Mouse (Mus musculus) cerebellum, adult 2 months (tissue): Measurements from ENCODE around the gene Rnaseh2c. TPM values are rescaled to one million over a fixed set of nuclear protein-coding genes. Genes with fewer than 3 reads are reported as not detected.

Experiments
- DNase-seq, 2 experiments: peaks; one replicate each; pipeline ENCODE4 v3.0.0; 2021
- H3K27ac ChIP-seq: fragments of 200-500 bp; 2 replicates; pipeline ENCODE4 v1.5.1; 2012; ENCODE audit warnings: low read length, control low read depth, inconsistent platforms; ENCODE audit not compliant: insufficient read depth
- H3K27me3 ChIP-seq: fragments of 200-500 bp; 2 replicates; pipeline ENCODE4 v1.6.1; 2012; ENCODE audit warnings: inconsistent platforms, mild to moderate bottlenecking, low read length, moderate library complexity; ENCODE audit not compliant: control insufficient read depth, insufficient read depth
- H3K4me1 ChIP-seq: fragments of 200-500 bp; 2 replicates; pipeline ENCODE4 v1.6.1; 2011; ENCODE audit warnings: low read length; ENCODE audit not compliant: control insufficient read depth, insufficient read depth
- H3K4me3 ChIP-seq: fragments of 200-500 bp; replicated peaks from 2 replicates; pipeline ENCODE3; 2011; ENCODE audit warnings: mild to moderate bottlenecking, low read depth, low read length, control low read depth; ENCODE audit not compliant: insufficient read depth
- CTCF ChIP-seq: fragments of 200-500 bp; IDR thresholded peaks from 2 replicates; pipeline ENCODE4 v1.5.1; 2011; ENCODE audit warnings: low read depth, mild to moderate bottlenecking, control low read depth, low read length, moderate library complexity, borderline replicate concordance; ENCODE audit not compliant: insufficient read depth
- POLR2A ChIP-seq: fragments of 200-500 bp; IDR thresholded peaks from 2 replicates; pipeline ENCODE4 v1.6.1; 2011; ENCODE audit warnings: low read length, control low read depth, borderline replicate concordance; ENCODE audit not compliant: insufficient read depth
- WGBS: fragments of 180-500 bp; shearing (Covaris S2); methylation state at CpG from one replicate; pipeline ENCODE4 v1.1.7; 2018; 5-methylcytosine and 5-hydroxymethylcytosine counted together
- polyA plus RNA-seq: library from polyadenylated mRNA; depleted of rRNA; stranded (reverse); fragments of >200 nt; gene quantifications from 2 replicates; pipeline ENCODE4 v1.2.3, GENCODE M21; 2012; rRNA removed

Rnaseh2c gene
- polyA plus RNA-seq, 1 experiment: 83.5 TPM

DNA sequence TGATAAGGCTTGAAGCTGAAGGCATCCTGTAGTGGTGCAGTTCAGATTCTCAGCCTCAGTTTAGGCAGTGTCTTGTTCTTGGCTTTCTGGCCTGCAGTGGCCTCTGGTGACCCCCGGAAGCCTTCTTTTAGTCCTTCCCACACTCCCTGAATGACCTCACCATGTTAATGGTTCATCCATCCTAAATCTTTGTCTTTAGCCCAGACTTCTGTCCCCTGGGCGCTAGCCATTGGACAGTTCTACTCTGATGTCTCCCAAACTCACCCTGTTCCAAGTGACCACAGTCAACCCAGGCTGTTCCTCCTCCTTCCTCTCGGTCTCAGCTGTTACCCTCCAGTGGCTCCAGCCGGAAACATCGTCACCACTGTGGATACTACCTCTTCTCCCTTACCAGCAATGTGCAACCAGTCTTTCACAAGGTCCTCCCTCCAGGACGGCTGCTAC is 47.6 kb downstream of the Rnaseh2c start:
- no peak overlapping the region for H3K27ac ChIP-seq
- TF ChIP-seq CTCF (no peak), POLR2A (no peak)
- no peak overlapping the region for H3K4me3 ChIP-seq
- DNase-seq: no peak
- H3K27me3 ChIP-seq: no peaks in the 10 kb centered on the region
- H3K4me1 ChIP-seq: peaks cover 6% of the 10 kb centered on the region
- WGBS: 71% methylated on average over 6 of the region's 6 CpGs

- no peak overlapping the region for H3K27ac ChIP-seq
- peaks cover 6% of the 10 kb centered on the region for H3K4me1 ChIP-seq
- WGBS: 66% methylated on average over 13 of the region's 13 CpGs
These were observed 50.0 kb downstream of the Rnaseh2c start for GRCm38 (mm10) chr19:5651502-5652274.

DNA sequence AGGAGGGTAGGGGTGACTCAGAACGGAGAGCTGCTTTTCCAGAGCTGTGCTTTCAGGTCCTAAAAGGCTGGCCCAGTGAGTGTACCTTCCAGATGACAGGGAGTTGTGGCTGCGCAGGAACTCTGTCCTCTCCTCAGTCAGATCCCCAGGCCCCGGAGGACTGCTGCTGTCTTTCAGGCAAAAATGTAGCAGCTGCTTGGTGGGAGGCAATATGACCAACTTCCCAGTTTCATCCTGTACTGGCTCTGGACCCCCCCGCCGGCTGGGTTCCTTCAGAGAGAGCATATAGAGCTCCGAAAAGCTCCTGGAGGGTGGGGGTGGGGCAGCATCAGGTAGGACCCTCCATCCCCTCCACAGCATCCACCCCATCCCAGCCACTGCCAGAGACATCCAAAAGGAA is 50.9 kb downstream of the Rnaseh2c start:
- Histone ChIP-seq H3K4me3 (no peak overlapping the region), H3K27me3 (0 out of 2 replicates have a peak, but pooled peaks cover 2% of the 10 kb centered on the region), H3K4me1 (peaks cover 6% of the 10 kb centered on the region), H3K27ac (no peak overlapping the region)
- no peak for DNase-seq
- 88% methylated on average over 6 of the region's 6 CpGs for WGBS
- TF ChIP-seq CTCF (no peak), POLR2A (no peak)

More at GRCm38 (mm10) chr19:5651502-5652274, 50.0 kb downstream of the Rnaseh2c start:
- no peak for DNase-seq
- no peak overlapping the region for H3K4me3 ChIP-seq
- TF ChIP-seq CTCF: no peak
- no peak for TF ChIP-seq POLR2A
- 0 out of 2 replicates have a peak, but pooled peaks cover 2% of the 10 kb centered on the region for H3K27me3 ChIP-seq

DNA sequence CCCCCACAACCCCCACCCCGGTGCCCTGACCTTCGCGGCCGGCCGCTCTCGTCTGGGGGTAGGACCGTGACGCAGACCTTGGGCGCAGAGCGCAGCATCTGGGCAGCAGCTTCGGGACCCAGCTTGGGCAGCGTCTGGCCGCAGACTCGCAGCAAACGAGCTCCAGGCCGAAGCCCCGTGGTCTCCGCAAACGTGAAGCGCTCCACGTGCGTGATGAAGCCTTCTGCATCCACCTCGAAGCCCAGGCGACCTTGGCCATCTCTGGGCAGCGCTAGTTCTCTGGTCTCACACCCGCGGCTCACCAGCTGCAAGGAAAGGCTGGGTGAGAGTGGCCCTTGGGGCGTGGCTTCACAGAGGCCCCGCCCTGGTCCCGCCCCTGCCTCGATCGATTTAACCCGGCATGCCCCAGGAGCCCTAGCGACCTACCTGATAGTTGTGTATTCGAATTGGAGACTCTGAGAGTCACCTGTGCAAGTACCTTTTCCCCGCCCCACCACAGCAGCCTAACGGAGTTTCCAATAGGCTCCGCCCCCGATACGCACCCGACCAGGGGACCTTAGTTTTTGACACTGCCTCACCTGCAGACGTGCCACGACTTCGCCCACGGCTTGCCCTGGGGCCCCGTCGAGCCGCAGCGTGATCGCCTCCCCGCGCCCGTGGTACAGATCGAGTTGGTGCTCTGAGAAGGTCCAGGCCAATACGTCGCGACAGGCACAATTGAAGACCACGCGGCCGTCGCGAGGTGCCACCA is 52.5 kb downstream of the Rnaseh2c start:
- peaks cover 3% of the 10 kb centered on the region; the same call in 1 of the 2 replicates for H3K4me1 ChIP-seq
- no peak overlapping the region for H3K27ac ChIP-seq
- H3K4me3 ChIP-seq: peak overlapping the region; percentile 56
- TF ChIP-seq CTCF (no peak), POLR2A (no peak)
- no peak for DNase-seq
- 0 out of 2 replicates have a peak, but pooled peaks cover 2% of the 10 kb centered on the region for H3K27me3 ChIP-seq
- WGBS: 7% methylated on average over 61 of the region's 62 CpGs

DNA sequence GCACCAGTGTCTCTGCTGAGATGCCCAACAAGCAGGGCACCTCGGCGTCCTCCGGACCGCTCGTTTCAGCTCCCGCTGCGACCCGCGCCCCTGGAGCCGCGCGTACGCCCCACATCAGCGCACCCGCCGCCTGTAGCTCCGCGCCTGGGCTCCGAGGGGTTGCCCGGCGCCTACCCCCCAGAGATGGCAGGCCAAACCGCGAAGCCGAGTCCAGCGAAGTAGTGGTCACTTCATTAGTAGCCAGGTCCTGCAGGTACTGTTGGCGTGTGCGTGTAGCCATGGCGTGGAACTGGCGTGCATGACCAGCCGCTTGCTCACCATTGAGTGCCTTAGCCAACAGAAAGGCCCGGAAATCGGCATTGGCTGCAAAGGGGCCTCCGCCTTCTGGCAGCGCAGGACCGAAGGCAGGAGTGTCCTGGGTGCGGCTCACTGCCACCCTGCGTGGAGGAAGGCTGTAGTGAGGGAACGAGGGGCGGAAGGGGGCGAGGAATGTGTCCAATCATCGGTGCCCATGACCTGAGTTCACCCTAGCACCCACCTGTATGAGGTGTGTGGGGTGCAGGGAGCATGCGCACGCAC is 53.1 kb downstream of the Rnaseh2c start:
- WGBS: 8% methylated on average over 43 of the region's 43 CpGs

More for the DNA sequence above, 53.1 kb downstream of the Rnaseh2c start:
- H3K27ac ChIP-seq: no peak overlapping the region
- H3K4me1 ChIP-seq: peaks cover 3% of the 10 kb centered on the region; the same call in 1 of the 2 replicates
- peak overlapping the region; percentile 56 for H3K4me3 ChIP-seq
- DNase-seq: no peak
- TF ChIP-seq POLR2A: no peak
- no peak for TF ChIP-seq CTCF
- H3K27me3 ChIP-seq: 0 out of 2 replicates have a peak, but pooled peaks cover 2% of the 10 kb centered on the region

Other genes starting within 250 kb of the Rnaseh2c start
- gene Eif1ad, start 235.1 kb upstream of the Rnaseh2c start, polyA plus RNA-seq: 28.0 and 30.6 TPM in 2 replicates
- gene Banf1, start 234.7 kb upstream of the Rnaseh2c start, polyA plus RNA-seq: 88.7 and 96.0 TPM in 2 replicates
- gene Sart1, start 213.2 kb upstream of the Rnaseh2c start, polyA plus RNA-seq: 77.5 and 86.5 TPM in 2 replicates
- gene Tsga10ip, start 199.3 kb upstream of the Rnaseh2c start, polyA plus RNA-seq: 0.21 TPM in 1 of 2 replicates, not detected in the other
- gene Drap1, start 176.9 kb upstream of the Rnaseh2c start, polyA plus RNA-seq: 281 and 309 TPM in 2 replicates
- 130 and 134 TPM in 2 replicates for gene AI837181, start 176.7 kb upstream of the Rnaseh2c start, polyA plus RNA-seq
- not detected in 2 replicates for gene Fosl1, start 154.3 kb upstream of the Rnaseh2c start, polyA plus RNA-seq
- gene Ccdc85b, start 144.0 kb upstream of the Rnaseh2c start, polyA plus RNA-seq: 31.0 and 32.5 TPM in 2 replicates
- 140 and 146 TPM in 2 replicates for gene Fibp, start 141.3 kb upstream of the Rnaseh2c start, polyA plus RNA-seq
- 1.2 and 1.5 TPM in 2 replicates for gene Ctsw, start 133.4 kb upstream of the Rnaseh2c start, polyA plus RNA-seq
- gene Efemp2, start 127.9 kb upstream of the Rnaseh2c start, polyA plus RNA-seq: 43.3 and 43.4 TPM in 2 replicates
- gene Mus81, start 113.5 kb upstream of the Rnaseh2c start, polyA plus RNA-seq: 94.2 and 115 TPM in 2 replicates
- gene Cfl1, start 111.4 kb upstream of the Rnaseh2c start, polyA plus RNA-seq: 1,135 and 1,193 TPM in 2 replicates
- 6.7 and 6.8 TPM in 2 replicates for gene 1700020D05Rik, start 98.1 kb upstream of the Rnaseh2c start, polyA plus RNA-seq
- 176 and 185 TPM in 2 replicates for gene Snx32, start 91.3 kb upstream of the Rnaseh2c start, polyA plus RNA-seq
- 0.05 TPM in 1 of 2 replicates, not detected in the other for gene Ovol1, start 41.2 kb upstream of the Rnaseh2c start, polyA plus RNA-seq
- gene Ap5b1, start 33.8 kb upstream of the Rnaseh2c start, polyA plus RNA-seq: 5.1 and 5.6 TPM in 2 replicates
- gene Kat5, start 8.4 kb downstream of the Rnaseh2c start, polyA plus RNA-seq: 139 and 143 TPM in 2 replicates
- 39.0 and 40.3 TPM in 2 replicates for gene Rela, start 35.6 kb downstream of the Rnaseh2c start, polyA plus RNA-seq
- 12.4 and 14.8 TPM in 2 replicates for gene Sipa1, start 61.8 kb downstream of the Rnaseh2c start, polyA plus RNA-seq
- gene Map3k11, start 86.9 kb downstream of the Rnaseh2c start, polyA plus RNA-seq: 28.6 and 29.7 TPM in 2 replicates
- 65.0 and 65.1 TPM in 2 replicates for gene Pcnx3, start 87.0 kb downstream of the Rnaseh2c start, polyA plus RNA-seq
- gene Kcnk7, start 102.5 kb downstream of the Rnaseh2c start, polyA plus RNA-seq: 0.13 and 0.24 TPM in 2 replicates
- 11.7 and 13.1 TPM in 2 replicates for gene Ehbp1l1, start 124.4 kb downstream of the Rnaseh2c start, polyA plus RNA-seq
- gene Fam89b, start 127.8 kb downstream of the Rnaseh2c start, polyA plus RNA-seq: 65.2 and 65.9 TPM in 2 replicates
- gene Ltbp3, start 139.0 kb downstream of the Rnaseh2c start, polyA plus RNA-seq: 165 and 175 TPM in 2 replicates
- gene Scyl1, start 169.5 kb downstream of the Rnaseh2c start, polyA plus RNA-seq: 158 and 170 TPM in 2 replicates